Mouse (Mus musculus) brain, embryonic 14.5 days (tissue): ENCODE data around the gene Entpd2.

ENCODE experiments used
- CTCF ChIP-seq: fragments of 200-500 bp; IDR thresholded peaks from 2 replicates; pipeline ENCODE4 v1.5.1; 2012; ENCODE audit warnings: inconsistent platforms, mild to moderate bottlenecking, moderate library complexity, borderline replicate concordance; ENCODE audit not compliant: insufficient read depth, insufficient read length; ENCODE audit errors: extremely low read depth
- POLR2A ChIP-seq: fragments of 200-500 bp; IDR thresholded peaks from 2 replicates; pipeline ENCODE4 v1.6.1; 2012; ENCODE audit warnings: mild to moderate bottlenecking, inconsistent platforms, borderline replicate concordance; ENCODE audit not compliant: poor library complexity, insufficient read depth, insufficient read length, severe bottlenecking; ENCODE audit errors: extremely low read depth

- peak; percentile 79 for TF ChIP-seq POLR2A
- peak; percentile 95 for TF ChIP-seq CTCF
Measured at GRCm38 (mm10) chr2:25428442-25429236, 33.0 kb downstream of the Entpd2 start, which contains the start of gene Abca2.
